Mouse (Mus musculus): ENCODE results near the gene Dnajb8.

Gene Dnajb8

GRCm38 (mm10) chr6:88232221-88232620 is 10.2 kb downstream of the Dnajb8 start:
- no peak for DNase-seq

- no peak for DNase-seq
Measured at GRCm38 (mm10) chr6:88233996-88234395, 11.9 kb downstream of the Dnajb8 start.

GRCm38 (mm10) chr6:88235461-88235860 is 13.4 kb downstream of the Dnajb8 start:
- DNase-seq = no peak

GRCm38 (mm10) chr6:88235983-88236382 is 13.9 kb downstream of the Dnajb8 start:
- no peak for DNase-seq

- DNase-seq = no peak
Measured at GRCm38 (mm10) chr6:88236513-88236912, 14.4 kb downstream of the Dnajb8 start.

GRCm38 (mm10) chr6:88242604-88243003 is 20.5 kb downstream of the Dnajb8 start:
- peak; percentile 40 for DNase-seq

GRCm38 (mm10) chr6:88249231-88249630 is 27.2 kb downstream of the Dnajb8 start:
- no peak for DNase-seq

- DNase-seq = no peak
Measured at GRCm38 (mm10) chr6:88251396-88251795, 29.3 kb downstream of the Dnajb8 start.

- no peak for DNase-seq
Measured at GRCm38 (mm10) chr6:88251798-88252478, 29.9 kb downstream of the Dnajb8 start.

- DNase-seq = no peak
Measured at GRCm38 (mm10) chr6:88254082-88254481, 32.0 kb downstream of the Dnajb8 start.

- no peak for DNase-seq
Measured at GRCm38 (mm10) chr6:88255435-88255834, 33.4 kb downstream of the Dnajb8 start.

- DNase-seq = no peak
Measured at GRCm38 (mm10) chr6:88259621-88260020, 37.6 kb downstream of the Dnajb8 start.

- no peak for DNase-seq
Measured at GRCm38 (mm10) chr6:88260645-88261044, 38.6 kb downstream of the Dnajb8 start.

- DNase-seq = peak; percentile 23
Measured at GRCm38 (mm10) chr6:88262160-88262559, 40.1 kb downstream of the Dnajb8 start.

GRCm38 (mm10) chr6:88265355-88265754 is 43.3 kb downstream of the Dnajb8 start:
- DNase-seq = no peak

GRCm38 (mm10) chr6:88266055-88266454 is 44.0 kb downstream of the Dnajb8 start:
- no peak for DNase-seq

- DNase-seq = no peak
Measured at GRCm38 (mm10) chr6:88267068-88267467, 45.0 kb downstream of the Dnajb8 start.

- no peak for DNase-seq
Measured at GRCm38 (mm10) chr6:88267970-88268369, 45.9 kb downstream of the Dnajb8 start.

- no peak for DNase-seq
Measured at GRCm38 (mm10) chr6:88274623-88275022, 52.6 kb downstream of the Dnajb8 start.

- no peak for DNase-seq
Measured at GRCm38 (mm10) chr6:88276221-88276620, 54.2 kb downstream of the Dnajb8 start.

- DNase-seq = no peak
Measured at GRCm38 (mm10) chr6:88277242-88277641, 55.2 kb downstream of the Dnajb8 start.

GRCm38 (mm10) chr6:88278141-88278540 is 56.1 kb downstream of the Dnajb8 start:
- no peak for DNase-seq

- peak; percentile 35 for DNase-seq
Measured at GRCm38 (mm10) chr6:88290129-88290766, 68.2 kb downstream of the Dnajb8 start.

GRCm38 (mm10) chr6:88292274-88292909 is 70.3 kb downstream of the Dnajb8 start:
- no peak for DNase-seq
